Comparison of ENCODE assay signal across 25 mouse cellular contexts in genomic region chr3:107495524-107495923, GRCm38 (mm10). TPM values are rescaled to one million over a fixed set of nuclear protein-coding genes. Genes with fewer than 3 reads are reported as not detected.
DNase-seq lines count a peak whose midpoint lies in the region; ATAC-seq lines count a peak whose summit lies in the region.
"Had no signal": no experiment of that assay in that cellular context is flagged by ENCODE, and none has a peak within 500 bp of the region (broad histone marks: within the 10 kb centered on the region; RNA-seq: fewer than 3 reads in every experiment).

No protein-coding gene starts in this region.

- H3K9me3 ChIP-seq in forebrain, embryonic 14.5 days (replicated peaks; ENCODE audit: control insufficient read depth, low read length), result no peaks in the 10 kb centered on the region
- H3K9me3 ChIP-seq in forebrain, embryonic 11.5 days (ENCODE audit: control insufficient read depth, low read length), result no peaks in the 10 kb centered on the region
- no peaks in the 10 kb centered on the region for H3K9me3 ChIP-seq in forebrain, embryonic 16.5 days (ENCODE audit: control insufficient read depth, low read length)
- H3K9me3 ChIP-seq: embryonic facial prominence, embryonic 15.5 days; hindbrain, embryonic 12.5 days; hindbrain, embryonic 15.5 days had no signal

- H3K4me1 ChIP-seq in forebrain, embryonic 14.5 days (ENCODE audit: control insufficient read depth, insufficient read depth, low read length), result peaks cover 32% of the 10 kb centered on the region; the same call in 1 of the 2 replicates
- H3K4me1 ChIP-seq in forebrain, embryonic 11.5 days (replicated peaks; ENCODE audit: control insufficient read depth, insufficient read depth, low read length), result no peaks in the 10 kb centered on the region
- H3K4me1 ChIP-seq in forebrain, embryonic 16.5 days (replicated peaks; ENCODE audit: control insufficient read depth, insufficient read depth, low read length), result peaks cover 34% of the 10 kb centered on the region

- H3K27me3 ChIP-seq in forebrain, embryonic 14.5 days (replicated peaks; ENCODE audit: control insufficient read depth, insufficient read depth, low read length), result no peaks in the 10 kb centered on the region
- H3K27me3 ChIP-seq in forebrain, embryonic 11.5 days (ENCODE audit: control insufficient read depth, insufficient read depth, low read length), result no peaks in the 10 kb centered on the region
- no peaks in the 10 kb centered on the region for H3K27me3 ChIP-seq in forebrain, embryonic 16.5 days (replicated peaks; ENCODE audit: control insufficient read depth, insufficient read depth, low read length)
- H3K27me3 ChIP-seq: embryonic facial prominence, embryonic 12.5 days; embryonic facial prominence, embryonic 15.5 days; heart, embryonic 13.5 days; hindbrain, embryonic 12.5 days; hindbrain, embryonic 15.5 days had no signal

- no peak overlapping the region for H3K4me2 ChIP-seq in forebrain, embryonic 14.5 days (ENCODE audit: low read length)
- no peak overlapping the region for H3K4me2 ChIP-seq in forebrain, embryonic 11.5 days (ENCODE audit: low read depth, low read length, severe bottlenecking)
- H3K4me2 ChIP-seq in forebrain, embryonic 16.5 days (ENCODE audit: low read length), result no peak overlapping the region
- H3K4me2 ChIP-seq: embryonic facial prominence, embryonic 12.5 days; embryonic facial prominence, embryonic 15.5 days; heart, embryonic 13.5 days; hindbrain, embryonic 12.5 days; hindbrain, embryonic 15.5 days had no signal

- peaks cover 5% of the 10 kb centered on the region for H3K36me3 ChIP-seq in forebrain, embryonic 14.5 days (ENCODE audit: control insufficient read depth, insufficient read depth, low read length)
- no peaks in the 10 kb centered on the region for H3K36me3 ChIP-seq in forebrain, embryonic 11.5 days (ENCODE audit: control insufficient read depth, insufficient read depth, low read length)
- H3K36me3 ChIP-seq in forebrain, embryonic 16.5 days (ENCODE audit: control insufficient read depth, insufficient read depth), result no peaks in the 10 kb centered on the region
- H3K36me3 ChIP-seq: hindbrain, embryonic 12.5 days had no signal

- WGBS in forebrain, embryonic 14.5 days, result 72% methylated on average over 6 of the region's 6 CpGs
- 95% methylated on average over 6 of the region's 6 CpGs for WGBS in forebrain, embryonic 11.5 days
- WGBS in forebrain, embryonic 16.5 days, result 66% methylated on average over 6 of the region's 6 CpGs

- no peak overlapping the region for H3K9ac ChIP-seq in forebrain, embryonic 14.5 days (ENCODE audit: low read length)
- no peak overlapping the region for H3K9ac ChIP-seq in forebrain, embryonic 11.5 days (ENCODE audit: low read length)
- H3K9ac ChIP-seq in forebrain, embryonic 16.5 days (replicated peaks; ENCODE audit: low read depth, low read length), result no peak overlapping the region
- H3K9ac ChIP-seq: embryonic facial prominence, embryonic 12.5 days; embryonic facial prominence, embryonic 15.5 days; heart, embryonic 13.5 days; hindbrain, embryonic 12.5 days; hindbrain, embryonic 15.5 days had no signal

- peak overlapping the region; percentile 75; the same call in 1 of the 2 replicates for H3K27ac ChIP-seq in forebrain, embryonic 14.5 days (ENCODE audit: low read depth, low read length)
- no peak overlapping the region for H3K27ac ChIP-seq in forebrain, embryonic 11.5 days (ENCODE audit: low read depth, low read length)
- 0 out of 2 replicates have a peak overlapping the region, but pooled peaks have one; percentile 16 for H3K27ac ChIP-seq in forebrain, embryonic 16.5 days (ENCODE audit: low read length)
- H3K27ac ChIP-seq: embryonic facial prominence, embryonic 12.5 days; embryonic facial prominence, embryonic 15.5 days; heart, adult 2 months; heart, embryonic 10.5 days; heart, embryonic 13.5 days; hindbrain, embryonic 12.5 days; hindbrain, embryonic 15.5 days had no signal

- no peak overlapping the region for H3K4me3 ChIP-seq in forebrain, embryonic 14.5 days (ENCODE audit: low read depth, low read length)
- no peak overlapping the region for H3K4me3 ChIP-seq in forebrain, embryonic 11.5 days (ENCODE audit: low read depth, low read length)
- no peak overlapping the region for H3K4me3 ChIP-seq in forebrain, embryonic 16.5 days (replicated peaks; ENCODE audit: low read length)
- H3K4me3 ChIP-seq: embryonic facial prominence, embryonic 12.5 days; embryonic facial prominence, embryonic 15.5 days; heart, adult 2 months; heart, embryonic 10.5 days; heart, embryonic 13.5 days; hindbrain, embryonic 12.5 days; hindbrain, embryonic 15.5 days had no signal

- ATAC-seq in forebrain, embryonic 14.5 days, result no peak
- no peak for ATAC-seq in forebrain, embryonic 11.5 days (replicated peaks; ENCODE audit: low FRiP score)
- no peak for ATAC-seq in forebrain, embryonic 16.5 days
- ATAC-seq: CD4-positive, CD25-positive, alpha-beta regulatory T cell, adult 4 months; intestine, postnatal 0 days had no signal

- DNase-seq in cerebellum, postnatal 10 days, result peak; percentile 56 to 59
- no peak for DNase-seq in cerebellum, adult 18-20 months
- DNase-seq in forebrain, embryonic 14.5 days (ENCODE audit: low spot score), result no peak
- DNase-seq in forebrain, embryonic 11.5 days (ENCODE audit: low spot score), result no peak
- DNase-seq in urinary bladder, adult 18-20 months (ENCODE audit: low spot score in 2 of 2), result no peak
- DNase-seq: adrenal gland, adult 2 months; adrenal gland, postnatal 14 days; gastrocnemius, postnatal 10 days; gastrocnemius, postnatal 36 days; heart, adult 2 months; heart, postnatal 14 days; heart, postnatal 4 days; kidney, adult 2 months had no signal

RNA-seq across cellular contexts. Expression of gene Slc6a17, which starts 22.3 kb away (rescaled TPM):
- 12.8 and 15.4 TPM in 2 replicates for polyA plus RNA-seq in forebrain, embryonic 14.5 days (2014; fragmentation: Nextera tagmentation; extraction: Ambion mirVana)
- 3.0 and 3.6 TPM in 2 replicates for polyA plus RNA-seq in forebrain, embryonic 11.5 days (2014; fragmentation: Nextera tagmentation; extraction: Ambion mirVana)
- 16.0 and 21.6 TPM in 2 replicates for polyA plus RNA-seq in forebrain, embryonic 16.5 days (2015; fragmentation: Nextera tagmentation; extraction: Ambion mirVana)
- polyA plus RNA-seq: CD4-positive, CD25-positive, alpha-beta regulatory T cell, adult 4 months had no signal

RNA-seq across cellular contexts. Expression of gene Kcnc4, which starts 36.2 kb away (rescaled TPM):
- polyA plus RNA-seq in forebrain, embryonic 14.5 days (2014; fragmentation: Nextera tagmentation; extraction: Ambion mirVana), result 1.4 and 1.8 TPM in 2 replicates
- polyA plus RNA-seq in forebrain, embryonic 11.5 days (2014; fragmentation: Nextera tagmentation; extraction: Ambion mirVana), result 0.28 and 0.39 TPM in 2 replicates
- polyA plus RNA-seq in forebrain, embryonic 16.5 days (2015; fragmentation: Nextera tagmentation; extraction: Ambion mirVana), result 1.7 and 2.3 TPM in 2 replicates
- polyA plus RNA-seq: C2C12; CD4-positive, CD25-positive, alpha-beta regulatory T cell, adult 4 months had no signal

RNA-seq across cellular contexts. Expression of gene Ubl4b, which starts 59.3 kb away (rescaled TPM):
- polyA plus RNA-seq in forebrain, embryonic 14.5 days (2014; fragmentation: Nextera tagmentation; extraction: Ambion mirVana), result not detected in 2 replicates
- polyA plus RNA-seq in forebrain, embryonic 11.5 days (2014; fragmentation: Nextera tagmentation; extraction: Ambion mirVana), result not detected in 2 replicates
- not detected in 2 replicates for polyA plus RNA-seq in forebrain, embryonic 16.5 days (2015; fragmentation: Nextera tagmentation; extraction: Ambion mirVana)
- polyA plus RNA-seq: adrenal gland, adult 2 months; C2C12; CD4-positive, CD25-positive, alpha-beta regulatory T cell, adult 4 months; cerebellum, adult 2 months; embryonic facial prominence, embryonic 15.5 days; heart, adult 2 months; heart, embryonic 13.5 days; hindbrain, embryonic 12.5 days; hindbrain, embryonic 15.5 days; intestine, embryonic 14.5 days; intestine, postnatal 0 days had no signal

Comparison
In these comparisons a context has a peak if more than half of its experiments do, and no peak if none do; other contexts are left out.
1. DNase-seq: peak in cerebellum, postnatal 10 days (2 of 2); none in cerebellum, adult 18-20 months (0 of 2), forebrain, embryonic 14.5 days (single experiment), forebrain, embryonic 11.5 days (single experiment) and urinary bladder, adult 18-20 months (0 of 2).